Mouse (Mus musculus): ENCODE data around the gene Vti1a.
A peak's percentile ranks its signal among the peaks of the same experiment; 100 is the strongest.

The Vti1a gene

DNA sequence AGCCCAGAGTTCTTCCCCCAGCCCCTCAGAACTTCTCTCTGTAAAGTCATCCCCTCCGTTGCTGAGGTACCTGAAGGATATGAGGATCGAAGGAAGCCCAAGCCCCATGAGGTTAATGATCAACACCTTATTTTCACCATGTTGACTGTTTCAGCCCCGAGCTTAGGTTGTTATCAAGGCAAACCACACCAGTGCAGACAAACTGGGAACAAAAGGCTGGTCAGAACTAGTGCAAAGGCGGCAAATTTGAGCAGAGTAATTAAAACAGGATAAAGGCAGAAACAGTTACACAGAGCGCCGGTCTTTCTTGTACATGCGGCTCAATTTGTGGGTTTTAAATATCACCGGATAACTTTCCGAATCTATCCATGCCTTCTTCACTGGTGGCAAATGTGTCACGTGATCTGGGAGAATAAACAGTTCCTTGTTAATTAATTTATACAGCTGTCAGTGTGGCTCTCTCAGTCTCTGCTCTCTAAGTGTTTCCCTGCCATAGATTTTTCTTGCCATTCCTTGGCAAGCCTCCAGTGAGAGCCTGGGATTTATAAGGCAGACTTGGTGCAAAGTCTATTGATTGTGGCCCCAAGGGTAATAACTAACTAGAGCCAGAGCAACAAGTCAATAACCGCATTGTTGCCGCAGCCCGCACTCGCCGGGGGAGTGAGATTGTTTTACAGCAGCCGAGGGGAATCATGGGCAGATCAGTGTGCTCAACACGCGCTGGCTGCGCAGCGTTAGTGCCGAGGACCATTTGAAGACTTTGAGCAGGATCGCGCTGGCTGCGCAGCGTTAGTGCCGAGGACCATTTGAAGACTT, 277.0 kb downstream of the Vti1a start:
- peak; percentile 28 for DNase-seq

DNA sequence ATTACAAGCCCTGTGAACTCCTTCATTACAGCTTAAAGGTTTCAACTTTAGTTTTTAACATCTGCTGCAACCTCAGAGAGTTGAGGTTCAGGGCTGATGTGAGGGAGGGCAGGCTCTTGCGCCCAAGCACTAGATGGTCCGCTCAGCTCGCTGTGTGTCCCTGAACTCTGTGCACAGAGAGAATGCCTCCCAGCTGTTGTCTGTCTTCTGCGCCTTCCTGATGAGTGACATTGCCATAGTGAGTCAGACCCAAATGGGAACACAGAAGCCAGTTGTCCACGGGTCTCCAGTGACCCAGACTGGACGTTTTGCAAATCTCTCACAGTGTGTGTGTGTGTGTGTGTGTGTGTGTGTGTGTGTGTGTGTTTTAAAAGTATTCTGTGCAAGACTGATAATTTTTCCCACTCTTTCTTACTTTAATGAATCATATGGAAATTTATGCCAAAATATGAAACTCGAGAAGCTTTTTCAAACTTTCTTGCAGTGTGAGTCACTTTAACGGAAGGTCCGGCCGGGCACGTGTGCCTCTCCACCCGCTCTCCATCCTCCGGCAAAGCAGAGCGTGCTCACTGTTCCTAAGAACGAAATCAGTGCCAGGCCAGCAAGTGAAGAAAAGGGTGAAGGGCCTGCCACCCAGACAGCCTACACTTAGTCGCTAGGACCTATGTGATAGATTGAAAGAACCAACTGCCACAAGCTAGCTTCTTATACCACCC, 277.8 kb downstream of the Vti1a start:
- DNase-seq = no peak

DNA sequence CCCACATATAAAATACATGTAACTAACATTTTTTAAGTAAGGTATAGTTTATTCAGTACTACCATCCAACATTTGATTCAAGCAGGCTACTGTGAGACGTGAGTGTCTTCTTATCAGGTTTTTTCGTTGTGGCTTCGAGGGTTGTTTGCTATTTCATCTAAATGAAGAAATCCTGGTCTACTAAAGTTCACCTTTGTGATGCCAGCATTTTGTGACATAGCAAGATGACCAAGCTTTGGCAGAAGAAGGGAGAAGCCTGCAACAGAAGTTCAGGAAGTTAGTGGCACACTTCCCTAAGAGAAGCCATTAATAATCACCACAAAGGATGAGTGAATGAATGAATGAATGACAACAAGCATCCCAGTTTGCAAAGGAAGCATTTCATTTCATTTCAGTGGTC, 278.4 kb downstream of the Vti1a start:
- no peak for DNase-seq

DNA sequence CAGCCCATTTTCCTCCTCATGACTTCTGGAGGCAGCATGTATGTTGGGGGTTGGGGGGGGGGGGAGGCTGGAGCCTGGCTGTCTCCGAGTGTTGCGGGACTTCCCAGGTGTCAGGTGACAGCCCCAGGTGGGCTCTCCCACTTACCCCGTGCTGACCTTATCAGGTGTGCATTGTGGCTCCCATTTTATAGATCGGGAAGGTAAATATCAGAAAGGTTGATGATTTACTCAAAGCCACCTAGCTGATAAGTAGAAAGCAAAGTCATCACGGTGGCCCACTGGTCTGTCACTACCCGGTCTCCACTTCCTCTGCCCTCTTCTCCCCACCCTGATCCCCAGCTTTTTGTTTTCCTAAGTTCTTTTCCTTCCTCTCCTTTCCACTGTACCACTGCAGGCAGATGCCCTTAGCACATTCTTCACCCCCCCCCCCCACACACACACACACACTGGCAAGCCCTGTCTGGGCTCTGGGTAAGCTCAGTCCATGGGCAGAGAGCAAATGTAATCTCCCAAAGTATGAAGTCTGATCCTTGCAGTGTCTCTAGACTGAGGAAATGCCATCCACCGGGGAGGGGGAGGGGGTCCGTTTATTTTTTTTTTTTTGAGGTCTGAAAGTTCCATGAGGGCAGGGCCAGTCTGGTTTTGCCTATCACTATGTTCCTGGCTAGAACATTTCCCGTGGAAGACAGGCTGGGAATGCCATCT, 280.0 kb downstream of the Vti1a start:
- no peak for DNase-seq

DNA sequence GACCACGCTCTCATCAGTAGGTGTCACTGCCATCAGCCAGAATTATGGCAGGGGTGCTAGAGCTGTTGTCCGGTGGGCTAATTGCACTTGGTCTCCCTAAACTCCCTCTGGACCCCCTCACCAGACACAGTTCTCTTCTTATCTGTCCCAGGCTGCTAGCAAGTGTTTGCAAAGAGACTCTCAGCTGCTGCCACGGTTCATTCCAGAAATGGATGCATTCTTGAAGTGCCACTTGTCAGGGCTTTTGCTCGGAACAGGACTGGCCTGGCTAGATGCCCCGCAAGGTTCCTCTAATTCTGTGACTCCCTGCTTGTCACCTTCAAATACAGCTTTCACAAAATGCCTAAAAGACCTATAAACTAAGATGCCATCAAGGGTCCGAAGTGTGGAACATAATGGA, 280.7 kb downstream of the Vti1a start:
- no peak for DNase-seq

DNA sequence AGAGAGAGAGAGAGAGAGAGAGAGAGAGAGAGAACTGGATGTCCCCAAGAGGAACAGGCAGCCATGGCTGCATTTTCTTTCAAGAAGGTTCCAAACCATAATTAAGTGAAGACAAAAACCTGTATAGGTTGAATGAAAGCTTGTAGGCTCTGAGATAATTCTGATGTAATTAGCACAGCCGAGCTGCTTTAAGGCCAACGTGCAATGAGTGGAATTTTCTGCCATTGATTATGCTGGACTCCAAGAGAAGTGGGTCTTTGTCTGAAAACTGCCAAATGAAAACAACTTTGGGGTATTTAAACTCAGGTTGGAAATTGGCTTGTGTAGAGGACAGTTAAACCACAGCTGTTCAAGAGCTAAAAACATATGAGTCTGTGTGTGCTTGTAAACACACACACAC, 281.2 kb downstream of the Vti1a start:
- no peak for DNase-seq

DNA sequence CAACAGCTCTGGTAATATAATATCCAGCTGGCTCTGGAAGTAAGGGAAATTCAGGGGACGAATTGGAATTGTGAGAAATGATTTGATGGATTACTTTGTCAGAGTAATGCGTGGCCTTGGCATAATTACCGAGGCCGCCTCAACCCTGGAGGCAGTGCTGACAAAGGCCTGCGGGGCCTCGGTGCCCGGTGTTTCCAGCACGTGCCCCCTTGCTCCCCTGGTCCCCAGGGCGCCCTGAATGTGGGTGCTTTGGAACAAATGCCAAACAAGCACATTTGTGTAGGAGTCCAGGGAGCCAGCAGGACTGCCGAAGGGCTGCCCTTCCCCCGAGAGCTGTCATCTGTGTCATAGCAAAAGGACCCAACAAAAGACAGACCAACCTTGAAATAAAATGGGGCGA, 281.9 kb downstream of the Vti1a start:
- DNase-seq = no peak

DNA sequence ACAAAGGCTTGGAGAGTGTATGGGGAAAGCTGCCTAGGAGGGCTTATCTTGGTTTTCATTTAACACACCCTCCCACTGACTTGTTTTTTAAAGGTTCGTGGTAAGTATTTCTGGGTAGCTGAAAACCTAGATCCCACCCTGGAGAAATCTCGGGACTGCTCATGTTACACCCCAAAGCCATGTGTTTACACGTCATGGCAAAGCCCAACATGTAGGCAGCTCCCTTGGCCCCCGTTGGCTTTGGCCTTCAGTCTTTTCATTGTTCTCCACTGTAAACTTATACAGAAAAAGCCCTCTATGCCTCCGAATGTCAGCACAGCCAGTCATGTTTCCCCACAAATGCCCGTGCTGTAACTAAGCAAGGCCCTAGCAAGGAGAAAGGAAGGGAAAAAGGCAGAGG, 283.0 kb downstream of the Vti1a start:
- no peak for DNase-seq

DNA sequence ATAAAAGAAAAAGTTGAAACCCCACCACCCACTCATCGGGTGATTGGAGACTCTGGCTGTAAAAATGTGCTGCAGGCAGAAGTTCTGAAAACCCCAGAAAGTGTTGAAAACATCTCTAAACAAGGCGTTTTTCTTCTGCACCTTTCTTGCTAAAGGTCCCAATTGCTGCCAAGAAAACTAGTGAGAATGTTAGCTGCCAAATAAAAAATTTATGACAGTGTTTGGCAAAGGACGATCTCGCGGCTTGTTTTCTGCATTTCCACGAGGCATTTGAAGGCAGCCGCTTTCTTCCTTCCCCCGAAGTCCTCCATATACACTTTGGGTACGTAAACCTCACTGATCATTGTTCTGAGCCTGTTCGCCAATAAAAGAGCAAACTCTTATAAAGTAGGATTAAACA, 291.6 kb downstream of the Vti1a start:
- no peak for DNase-seq

DNA sequence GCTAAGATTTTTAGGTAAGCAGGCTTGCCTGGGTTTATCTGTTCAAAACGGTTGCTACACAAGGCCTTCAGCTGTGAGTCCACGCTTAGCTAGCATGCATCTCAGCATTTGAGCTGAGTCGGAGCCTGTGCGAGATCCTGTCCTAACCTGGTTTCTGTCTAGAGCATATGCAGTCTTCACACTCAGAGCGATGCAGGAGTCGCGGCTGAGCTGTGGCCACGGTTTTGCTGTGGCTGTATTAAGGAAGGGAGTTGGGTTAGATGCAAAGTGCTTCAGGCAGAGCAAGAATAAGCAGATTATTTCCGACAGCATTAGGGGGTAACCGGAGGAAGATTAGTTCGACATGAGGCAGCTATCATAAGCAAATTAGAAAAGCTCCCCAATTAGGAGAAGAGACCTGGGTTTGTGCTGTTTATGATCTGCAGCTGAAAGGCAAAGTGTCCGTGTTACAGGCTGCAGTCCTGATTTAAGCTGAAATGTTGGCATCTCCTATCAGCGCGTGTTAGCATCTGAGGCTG, 292.8 kb downstream of the Vti1a start:
- DNase-seq = no peak

DNA sequence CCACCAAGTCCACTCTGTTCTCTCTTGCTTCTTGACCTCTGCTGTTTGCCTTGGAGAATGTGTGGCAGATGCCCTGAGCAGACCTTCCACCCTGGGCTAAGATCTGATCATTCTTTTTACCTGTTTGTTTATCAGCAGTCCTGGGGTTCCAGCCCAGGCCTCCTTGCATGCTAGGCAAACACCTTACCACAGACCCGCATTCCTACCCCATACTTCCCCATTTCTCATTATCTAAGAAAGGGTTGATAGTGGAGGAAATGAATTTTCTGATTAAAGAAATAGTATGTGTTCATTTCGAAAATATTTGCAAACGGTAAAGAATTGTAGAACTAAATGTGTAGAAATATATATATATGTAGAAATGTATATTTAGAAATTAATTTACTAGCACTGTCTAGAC, 293.7 kb downstream of the Vti1a start:
- DNase-seq = no peak

DNA sequence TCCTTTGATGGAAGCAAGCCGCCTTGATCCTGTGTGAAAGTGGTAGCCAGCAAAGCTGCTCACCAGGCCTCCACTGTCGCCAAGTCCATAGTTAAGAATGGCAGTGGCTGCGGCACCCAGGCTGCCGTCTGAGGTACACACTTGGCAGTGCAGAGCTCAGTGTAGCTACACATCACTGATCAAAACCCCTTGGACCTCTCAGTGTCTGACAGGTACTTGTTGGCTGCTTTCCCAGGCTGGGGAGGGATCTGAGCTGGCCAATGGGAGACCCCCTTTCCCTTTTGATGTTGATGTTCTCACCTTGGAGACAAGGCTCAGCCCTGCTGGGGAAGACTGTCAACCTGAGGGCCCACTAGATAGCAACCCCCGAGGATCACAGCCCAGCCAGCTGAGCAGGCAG, 299.6 kb downstream of the Vti1a start:
- DNase-seq = no peak

DNA sequence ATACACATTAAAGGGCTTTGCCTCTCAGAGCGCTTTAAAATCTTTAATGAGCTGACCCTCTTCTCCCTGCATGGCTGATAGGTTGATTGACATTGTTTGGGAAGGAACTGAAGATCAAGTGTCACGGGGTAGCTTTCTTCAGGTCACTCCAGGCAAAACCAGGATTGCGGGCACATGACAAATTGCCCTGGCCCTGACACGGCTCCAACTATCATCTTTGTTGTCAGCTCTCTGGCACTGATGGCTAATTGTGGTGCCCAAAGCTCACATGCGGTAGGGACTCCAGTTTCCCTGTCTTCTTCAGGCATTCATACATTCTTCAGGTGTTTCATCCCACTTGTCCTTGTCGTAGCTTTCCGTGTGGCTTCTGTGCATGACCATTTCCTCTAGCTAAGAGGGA, 300.2 kb downstream of the Vti1a start:
- no peak for DNase-seq

DNA sequence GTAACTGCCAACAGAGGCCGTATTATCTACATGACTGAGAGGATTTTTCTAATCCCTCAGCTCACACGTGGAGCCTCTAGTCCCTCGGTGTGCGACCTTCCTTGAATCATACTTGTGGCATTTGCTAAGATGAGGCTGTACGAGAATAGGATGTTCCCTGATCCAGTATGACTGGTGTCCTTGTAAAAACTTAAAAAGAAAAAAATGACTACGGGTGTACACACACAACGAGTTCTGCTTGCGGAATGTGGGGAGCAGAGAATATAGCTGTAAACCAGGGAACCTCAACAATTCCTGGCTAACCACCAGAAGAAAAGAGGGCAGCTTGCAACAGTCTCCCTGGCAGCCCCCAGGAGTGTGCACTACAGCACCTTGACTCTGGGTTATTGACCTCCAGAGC, 300.8 kb downstream of the Vti1a start:
- DNase-seq = no peak

DNA sequence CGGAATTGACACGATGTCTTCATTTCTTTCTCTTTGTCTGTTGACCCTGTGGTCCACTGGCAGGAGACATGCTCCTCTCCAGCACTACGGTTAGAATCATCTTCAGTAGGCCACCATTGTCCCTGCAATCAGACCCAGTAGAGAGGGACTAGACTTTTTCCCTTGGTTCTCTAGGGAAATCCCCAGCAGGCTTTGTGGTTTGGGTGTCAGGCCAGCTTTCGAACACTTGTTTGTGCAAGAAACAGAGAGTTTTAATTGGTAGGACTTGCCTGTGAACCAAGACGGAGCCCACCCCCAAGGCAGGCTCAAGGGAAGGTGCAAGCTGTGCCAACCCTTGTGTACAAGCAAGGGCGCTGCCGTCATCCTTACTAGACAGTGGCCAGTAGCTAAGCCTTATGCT, 302.5 kb downstream of the Vti1a start:
- DNase-seq = no peak

DNA sequence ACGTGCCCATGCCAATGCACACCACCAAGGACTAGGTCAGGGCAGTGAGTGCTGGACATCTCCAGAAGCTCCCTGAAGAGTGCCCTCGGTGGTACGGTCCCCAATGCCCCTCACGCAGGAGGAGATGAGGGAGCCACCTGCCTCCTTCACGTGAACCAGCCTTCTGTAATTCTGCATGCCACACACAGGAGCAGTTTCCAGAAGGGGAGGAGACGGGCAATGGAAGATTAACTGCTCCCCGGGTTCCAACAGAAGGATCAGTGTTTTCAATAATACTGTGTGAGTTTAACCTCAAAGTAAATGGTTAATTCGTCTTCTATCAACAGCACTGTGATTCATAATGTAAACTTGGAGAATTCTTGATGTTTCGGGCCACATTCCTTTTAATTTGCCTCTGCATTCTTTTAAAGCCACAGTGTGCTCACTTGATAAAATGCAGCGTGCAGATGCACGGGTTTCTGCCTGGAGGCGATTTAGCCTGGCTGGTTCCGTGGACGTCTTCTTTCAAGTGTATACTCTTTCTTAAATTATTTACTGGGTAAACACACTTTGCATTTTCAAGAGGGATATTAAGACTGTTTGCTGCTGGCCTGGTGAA, 304.4 kb downstream of the Vti1a start:
- no peak for DNase-seq

DNA sequence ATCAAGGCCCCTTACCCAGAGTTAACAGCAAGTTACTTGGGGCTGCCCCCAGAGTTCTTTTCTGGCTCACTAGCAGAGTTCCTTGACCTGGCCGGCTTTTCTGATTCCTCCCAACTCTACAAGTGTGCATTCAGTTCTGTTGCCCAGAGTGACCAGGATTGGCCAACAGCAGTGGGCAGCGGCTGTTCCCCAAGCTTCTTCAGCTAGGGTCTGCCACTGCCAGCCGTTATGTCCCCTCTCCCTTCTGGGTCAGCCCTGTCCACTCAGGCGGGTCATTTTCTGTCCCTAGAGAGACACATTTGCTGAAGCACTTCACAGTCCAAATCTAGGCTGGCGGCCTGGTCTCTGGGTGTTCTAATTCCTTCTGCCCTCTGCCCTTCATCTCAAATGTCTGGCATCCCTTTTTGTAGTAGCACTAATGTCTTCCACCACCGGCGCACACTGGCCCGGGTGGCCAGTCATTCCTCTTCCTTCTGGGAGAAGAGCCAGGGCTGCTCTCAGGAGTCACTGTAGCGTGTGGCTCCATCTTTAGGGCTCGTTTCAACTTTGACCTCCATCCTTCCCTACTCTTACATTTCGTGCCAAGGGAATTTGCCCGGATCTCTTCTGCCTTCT, 305.0 kb downstream of the Vti1a start:
- no peak for DNase-seq

DNA sequence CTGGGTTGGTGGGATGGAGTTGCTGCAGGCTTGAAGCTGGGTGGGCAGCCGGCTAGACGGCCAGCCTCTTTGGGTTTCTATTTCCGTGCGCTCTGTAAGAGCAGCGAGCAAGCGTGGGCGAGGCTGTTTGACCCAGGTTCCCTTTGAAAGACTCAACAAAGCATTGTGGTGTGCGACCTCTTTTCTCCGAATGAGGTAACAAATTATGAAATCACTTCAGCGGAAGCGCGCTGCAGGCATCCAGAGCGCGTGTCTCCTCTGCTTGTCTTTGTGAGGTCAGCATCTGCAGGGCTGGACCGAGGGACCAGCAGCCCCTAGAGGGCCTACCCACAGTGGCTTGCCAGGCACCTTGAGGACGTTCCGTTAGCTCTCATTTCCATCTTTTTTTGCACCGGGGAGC, 306.7 kb downstream of the Vti1a start:
- DNase-seq = no peak

DNA sequence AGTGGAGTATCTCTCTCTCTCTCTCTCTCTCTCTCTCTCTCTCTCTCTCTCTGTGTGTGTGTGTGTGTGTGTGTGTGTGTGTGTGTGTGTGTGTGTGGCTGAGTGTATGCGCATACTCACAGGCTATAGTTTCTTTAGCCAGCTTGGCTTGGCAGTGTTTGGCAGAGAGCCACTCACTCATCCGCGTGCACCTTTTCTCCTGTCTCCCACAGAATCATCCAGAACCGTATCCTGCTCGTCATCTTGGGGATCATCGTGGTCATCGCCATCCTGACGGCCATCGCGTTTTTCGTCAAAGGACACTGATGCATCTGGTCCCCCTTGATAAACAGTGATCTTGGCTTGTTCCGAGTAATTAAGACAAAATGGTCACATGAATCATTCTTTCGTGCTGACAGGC, 307.5 kb downstream of the Vti1a start:
- no peak for DNase-seq

DNA sequence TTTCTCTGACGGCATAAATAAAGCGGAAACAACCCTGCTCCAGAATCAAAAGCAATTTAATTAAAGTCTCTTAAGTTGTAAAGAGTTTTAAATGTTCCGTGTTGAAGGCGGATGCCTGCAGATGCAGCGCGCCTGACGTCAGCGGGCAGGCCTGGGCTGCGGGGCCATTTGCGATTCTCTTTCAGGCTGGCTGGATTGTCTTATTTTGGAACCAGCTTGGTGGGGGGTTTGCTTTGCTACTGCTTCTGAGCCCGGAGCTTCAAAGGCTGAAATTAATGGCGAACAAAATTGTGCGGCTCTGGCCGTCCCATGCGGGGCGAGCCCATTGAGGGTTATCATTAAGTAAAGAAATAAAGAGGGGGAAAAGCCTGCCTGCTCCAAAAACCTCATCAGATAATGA, 310.4 kb downstream of the Vti1a start:
- DNase-seq = no peak

DNA sequence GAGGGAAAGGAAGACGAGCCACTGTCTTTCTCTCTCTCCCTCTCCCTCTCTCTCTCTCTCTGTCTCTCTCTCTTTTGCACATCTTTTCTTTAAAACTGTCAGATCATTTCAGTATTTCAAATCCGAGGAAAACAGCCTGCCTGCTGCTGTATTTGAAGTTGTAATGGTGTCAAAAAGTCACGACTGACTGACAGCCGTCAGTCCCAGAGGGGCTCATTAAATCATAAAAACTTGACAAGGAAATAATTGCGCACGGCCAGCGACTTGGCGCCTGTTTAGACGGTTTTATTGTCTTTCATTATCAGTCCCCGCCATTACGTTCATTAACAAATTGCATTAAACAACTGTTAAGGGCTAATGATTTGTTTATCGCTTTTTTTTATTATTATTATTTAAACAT, 310.9 kb downstream of the Vti1a start:
- DNase-seq = no peak

DNA sequence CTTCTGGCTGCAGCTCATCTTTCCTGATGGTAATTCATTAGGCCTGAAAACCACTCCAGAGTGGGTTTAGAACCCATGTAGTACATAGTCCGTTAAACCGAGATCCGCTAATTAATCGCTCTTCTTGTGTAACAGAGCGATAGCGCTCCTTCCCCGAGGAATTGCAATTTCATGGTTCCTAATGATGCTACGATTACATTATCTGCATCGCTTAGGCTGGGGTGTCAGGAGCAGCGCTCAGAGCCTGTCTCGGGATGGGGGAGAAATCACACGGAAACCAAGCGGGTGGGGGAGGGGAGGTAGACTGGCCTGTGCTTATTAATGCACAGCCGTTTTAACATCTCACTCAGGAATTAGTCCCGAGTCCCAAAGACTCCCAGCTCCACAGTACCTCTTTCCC, 319.4 kb downstream of the Vti1a start:
- no peak for DNase-seq

DNA sequence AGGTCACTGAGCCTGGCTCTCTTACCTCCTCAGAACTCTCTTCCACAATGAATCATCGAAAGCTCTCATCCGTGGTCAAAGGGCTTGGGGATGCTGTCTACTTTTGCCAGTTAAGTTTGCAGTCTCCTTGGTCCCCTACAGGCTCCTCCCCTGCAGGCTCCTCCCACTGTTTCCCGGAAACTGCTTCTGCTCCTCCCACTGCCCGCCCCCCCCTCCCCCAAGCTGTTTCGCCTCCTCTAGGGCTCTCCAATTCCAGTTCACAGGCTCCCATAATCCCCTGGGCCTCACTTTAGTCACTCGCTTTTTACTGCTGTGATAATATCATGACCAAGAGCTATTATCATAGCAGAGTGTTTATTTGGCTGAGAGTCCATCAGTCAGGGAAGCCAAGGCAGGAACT, 324.2 kb downstream of the Vti1a start:
- no peak for DNase-seq

Measured in right cerebral cortex, postnatal 4 days (tissue).